Mouse (Mus musculus) 3T3-L1 (cell line): ENCODE results near the gene Hipk1.

Experiments
- DNase-seq: peaks from one replicate; pipeline ENCODE4 v3.0.0-alpha.2; 2015; ENCODE audit warnings: low read depth, low spot score

Hipk1 gene

GRCm38 (mm10) chr3:103716774-103717760, 74.3 kb downstream of the Hipk1 start:
- peak; percentile 87 for DNase-seq

GRCm38 (mm10) chr3:103715762-103716693, 75.3 kb downstream of the Hipk1 start:
- peak; percentile 77 for DNase-seq

- no peak for DNase-seq
Measured at GRCm38 (mm10) chr3:103714942-103715341, 76.4 kb downstream of the Hipk1 start.

DNA sequence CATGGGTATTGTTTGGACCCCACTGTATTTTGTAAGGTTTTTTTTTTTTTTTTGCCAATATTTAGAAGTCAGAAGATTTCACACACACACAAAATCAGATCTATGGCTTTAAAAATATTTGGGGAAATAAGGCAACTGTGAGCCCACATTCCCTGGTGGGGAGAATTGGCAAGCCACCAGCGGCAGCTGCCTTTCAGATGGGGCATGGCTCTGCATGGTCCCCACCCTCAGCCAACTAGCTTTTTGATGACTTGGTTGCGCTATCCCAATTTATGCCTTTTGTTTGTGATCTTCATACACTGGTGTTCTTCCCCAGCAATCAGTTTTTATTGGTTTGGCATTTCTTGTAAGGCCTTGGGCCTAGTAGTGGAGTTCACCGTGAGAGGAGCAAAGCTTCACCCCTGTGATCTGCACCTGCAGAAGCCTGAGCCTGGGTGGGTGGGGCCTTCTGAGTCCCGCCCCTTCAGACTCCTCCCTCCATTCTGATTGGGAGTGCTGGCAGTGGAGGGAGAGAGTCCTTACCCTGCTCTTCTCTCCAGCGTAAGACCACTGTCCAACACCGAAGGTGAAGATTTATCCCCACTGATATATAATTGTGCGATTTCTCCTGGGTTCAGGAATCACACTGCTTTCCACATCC, 77.0 kb downstream of the Hipk1 start:
- DNase-seq = no peak

GRCm38 (mm10) chr3:103712196-103712595, 79.2 kb downstream of the Hipk1 start:
- DNase-seq = peak; percentile 68

- no peak for DNase-seq
Measured at GRCm38 (mm10) chr3:103709470-103710040, 81.8 kb downstream of the Hipk1 start.

GRCm38 (mm10) chr3:103705426-103705825, 85.9 kb downstream of the Hipk1 start:
- DNase-seq = peak; percentile 24

DNA sequence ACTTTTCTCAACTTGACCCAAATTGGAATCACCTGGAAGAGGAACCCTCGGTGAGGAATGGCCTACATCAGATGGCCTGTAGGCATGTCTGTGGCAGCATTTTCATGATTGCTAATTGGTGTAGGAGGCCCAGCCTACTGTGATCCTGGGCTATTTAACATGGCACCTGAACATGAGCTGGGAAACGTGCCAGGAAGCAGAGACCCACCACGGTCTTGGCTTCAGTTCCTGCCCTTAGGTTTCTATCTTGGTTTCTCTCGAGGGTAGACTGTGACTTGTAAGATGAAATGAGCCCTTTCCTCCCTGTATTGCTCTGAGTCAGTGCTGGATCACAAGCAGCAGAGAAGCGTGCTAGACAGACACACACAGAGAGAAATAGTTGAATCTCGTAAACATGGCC, 86.7 kb downstream of the Hipk1 start:
- DNase-seq = peak; percentile 40

GRCm38 (mm10) chr3:103696388-103696925, 94.9 kb downstream of the Hipk1 start:
- peak; percentile 58 for DNase-seq

GRCm38 (mm10) chr3:103695556-103695955, 95.8 kb downstream of the Hipk1 start:
- peak; percentile 64 for DNase-seq

GRCm38 (mm10) chr3:103690506-103690905, 100.9 kb downstream of the Hipk1 start:
- DNase-seq = peak; percentile 39
